Mouse (Mus musculus) fat pad, adult 2 months (tissue): ENCODE measurements around the gene Lpin2.

Source experiments
- DNase-seq: peaks from one replicate; pipeline ENCODE4 v3.0.0-alpha.2; 2011; ENCODE audit warnings: low read depth, low spot score; ENCODE audit errors: extremely low read depth

The Lpin2 gene

GRCm38 (mm10) chr17:71199346-71199745 is 17.0 kb downstream of the Lpin2 start:
- DNase-seq, result no peak

GRCm38 (mm10) chr17:71202136-71202535 is 19.8 kb downstream of the Lpin2 start:
- no peak for DNase-seq

- no peak for DNase-seq
Measured at GRCm38 (mm10) chr17:71203998-71204808, 21.8 kb downstream of the Lpin2 start.

- DNase-seq, result no peak
Measured at GRCm38 (mm10) chr17:71204809-71205091, 22.4 kb downstream of the Lpin2 start.

GRCm38 (mm10) chr17:71206136-71206893 is 24.0 kb downstream of the Lpin2 start:
- no peak for DNase-seq

GRCm38 (mm10) chr17:71207268-71207667 is 24.9 kb downstream of the Lpin2 start:
- DNase-seq, result no peak

GRCm38 (mm10) chr17:71208376-71208775 is 26.0 kb downstream of the Lpin2 start:
- no peak for DNase-seq

- no peak for DNase-seq
Measured at GRCm38 (mm10) chr17:71208921-71209320, 26.6 kb downstream of the Lpin2 start.

- no peak for DNase-seq
Measured at GRCm38 (mm10) chr17:71209936-71210335, 27.6 kb downstream of the Lpin2 start.

GRCm38 (mm10) chr17:71211962-71212646 is 29.7 kb downstream of the Lpin2 start:
- DNase-seq, result no peak

- no peak for DNase-seq
Measured at GRCm38 (mm10) chr17:71213666-71214065, 31.3 kb downstream of the Lpin2 start.

GRCm38 (mm10) chr17:71214514-71215240 is 32.3 kb downstream of the Lpin2 start:
- no peak for DNase-seq

- DNase-seq, result no peak
Measured at GRCm38 (mm10) chr17:71215241-71215839, 33.0 kb downstream of the Lpin2 start.

- no peak for DNase-seq
Measured at GRCm38 (mm10) chr17:71216263-71216662, 33.9 kb downstream of the Lpin2 start.

- DNase-seq, result no peak
Measured at GRCm38 (mm10) chr17:71217111-71217685, 34.8 kb downstream of the Lpin2 start.

GRCm38 (mm10) chr17:71221383-71221782 is 39.0 kb downstream of the Lpin2 start:
- DNase-seq, result no peak

GRCm38 (mm10) chr17:71223676-71224075 is 41.3 kb downstream of the Lpin2 start:
- DNase-seq, result peak; percentile 30

- DNase-seq, result peak; percentile 84
Measured at GRCm38 (mm10) chr17:71224521-71224920, 42.2 kb downstream of the Lpin2 start.

GRCm38 (mm10) chr17:71225091-71225490 is 42.7 kb downstream of the Lpin2 start:
- DNase-seq, result peak; percentile 28

- no peak for DNase-seq
Measured at GRCm38 (mm10) chr17:71227128-71227895, 45.0 kb downstream of the Lpin2 start.
